Comparison of ENCODE assay signal across 8 mouse cellular contexts in genomic region chr14:19751025-19751771, GRCm38 (mm10). TPM values are rescaled to one million over a fixed set of nuclear protein-coding genes. Genes with fewer than 3 reads are reported as not detected.
A peak's percentile ranks its signal among the peaks of the same experiment; 100 is the strongest.
DNase-seq lines count a peak whose midpoint lies in the region; ATAC-seq and TF ChIP-seq lines count a peak whose summit lies in the region.

Gene Nid2, plus strand, starts transcription at chr14:19751265.

- peak within 1 kb of the TSS; percentile 74 for H3K4me3 ChIP-seq in gastrocnemius, adult 2 months
- H3K4me3 ChIP-seq in hindbrain, embryonic 15.5 days: peak within 1 kb of the TSS; percentile 55

- peaks cover 24% of the 10 kb centered on the region for H3K4me1 ChIP-seq in hindbrain, embryonic 15.5 days (replicated peaks)

- H3K9ac ChIP-seq in hindbrain, embryonic 15.5 days: peak within 1 kb of the TSS; percentile 20

- peaks cover 14% of the 10 kb centered on the region for H3K27me3 ChIP-seq in hindbrain, embryonic 15.5 days

- H3K9me3 ChIP-seq in hindbrain, embryonic 15.5 days: no peaks in the 10 kb centered on the region

- H3K36me3 ChIP-seq in hindbrain, embryonic 15.5 days: no peaks in the 10 kb centered on the region

- peak; percentile 96 for ATAC-seq in hindbrain, embryonic 15.5 days (ENCODE audit: low FRiP score, low read depth)

- H3K27ac ChIP-seq in gastrocnemius, adult 2 months: peak within 1 kb of the TSS; percentile 87
- H3K27ac ChIP-seq in hindbrain, embryonic 15.5 days (replicated peaks): peak within 1 kb of the TSS; percentile 46

- intact Hi-C loops in gastrocnemius, adult 2 months (cut with DNase I): loop anchor here (5.0 kb wide), 1 partner anchor 66 kb away; no protein-coding TSS in a partner anchor

- no peak for TF ChIP-seq CTCF in gastrocnemius, adult 2 months (IDR thresholded peaks at IDR 0.05)

- peak within 1 kb of the TSS; percentile 93 for H3K4me2 ChIP-seq in hindbrain, embryonic 15.5 days

- peak; percentile 91 for DNase-seq in Muller cell, postnatal 12 days (ENCODE audit: inconsistent ontology term)
- peak; percentile 10 to 15 for DNase-seq in cerebellum, postnatal 36 days
- peak; percentile 95 for DNase-seq in gastrocnemius, adult 2 months
- DNase-seq in left cerebral cortex, adult 18-20 months (ENCODE audit: low spot score in 2 of 2): peak; percentile 36 to 48
- peak; percentile 92 for DNase-seq in lung, postnatal 4 days
- peak; percentile 57 for DNase-seq in retina, postnatal 7 days (ENCODE audit: low read depth, low spot score)
- DNase-seq in urinary bladder, adult 2 months (ENCODE audit: low spot score): peak; percentile 69

- WGBS in hindbrain, embryonic 15.5 days: under 1% methylated on average over 45 of the region's 45 CpGs

RNA-seq across cellular contexts. Expression of gene Nid2, which starts in this region (rescaled TPM):
- total RNA-seq in gastrocnemius, adult 2 months (2021): 1 to 10 TPM; 6.5 to 7.6 TPM
- 45.7 and 48.2 TPM in 2 replicates for polyA plus RNA-seq in hindbrain, embryonic 15.5 days (2015; fragmentation: Nextera tagmentation; extraction: Ambion mirVana)
- total RNA-seq in left cerebral cortex, adult 18-20 months (2021): 1 to 10 TPM; 1.8 to 2.1 TPM
- polyA plus RNA-seq in urinary bladder, adult 2 months (2012; rRNA removed): 9.0 and 12.6 TPM in 2 replicates

Comparison
In these comparisons a context has a peak if more than half of its experiments do, and no peak if none do; other contexts are left out.
1. Peak in every context shown above with its lines: DNase-seq, ATAC-seq, H3K4me3 ChIP-seq and H3K27ac ChIP-seq.
2. DNase-seq: peak in every context shown above with its lines; median percentile 95 in gastrocnemius, adult 2 months; 92 in lung, postnatal 4 days; 91 in Muller cell, postnatal 12 days; 69 in urinary bladder, adult 2 months; 57 in retina, postnatal 7 days; 42 in left cerebral cortex, adult 18-20 months; 12 in cerebellum, postnatal 36 days.